Mouse (Mus musculus) limb, embryonic 12.5 days (tissue): ENCODE results near the gene Etnk1. TPM values are rescaled to one million over a fixed set of nuclear protein-coding genes. Genes with fewer than 3 reads are reported as not detected.
A peak's percentile ranks its signal among the peaks of the same experiment; 100 is the strongest.
"Not testable (repeated sequence)": the region's sequence is repeated elsewhere in the genome, so short reads cannot be mapped to it uniquely, and the experiment has no call there.

ENCODE experiments used
- ATAC-seq: fragments of 200-750 bp; cut with Nextera tagmentation; 2 replicates; pipeline ENCODE4 v1.8.0; 2017; ENCODE audit warnings: low read depth, moderate TSS enrichment; ENCODE audit not compliant: insufficient number of reproducible peaks, insufficient read depth, low FRiP score, low TSS enrichment
- H3K27ac ChIP-seq: fragments of 300-500 bp; sonication (generic); 2 replicates; pipeline ENCODE4 v1.5.1; 2016; ENCODE audit warnings: mild to moderate bottlenecking, moderate library complexity
- H3K27me3 ChIP-seq: fragments of 300-500 bp; sonication (generic); 2 replicates; pipeline ENCODE4 v1.6.1; 2016; ENCODE audit warnings: mild to moderate bottlenecking, moderate library complexity
- H3K36me3 ChIP-seq: fragments of 300-500 bp; sonication (generic); 2 replicates; pipeline ENCODE4 v1.6.1; 2016; ENCODE audit warnings: mild to moderate bottlenecking, moderate library complexity
- H3K4me1 ChIP-seq: fragments of 300-500 bp; sonication (generic); replicated peaks from 2 replicates; pipeline ENCODE4 v1.6.1; 2016
- H3K4me2 ChIP-seq: fragments of 300-500 bp; sonication (generic); 2 replicates; pipeline ENCODE4 v1.6.1; 2016; ENCODE audit warnings: mild to moderate bottlenecking, moderate library complexity
- H3K4me3 ChIP-seq: fragments of 300-500 bp; sonication (generic); replicated peaks from 2 replicates; pipeline ENCODE4 v1.5.1; 2016; ENCODE audit warnings: mild to moderate bottlenecking
- H3K9ac ChIP-seq: fragments of 300-500 bp; sonication (generic); replicated peaks from 2 replicates; pipeline ENCODE4 v1.6.1; 2016; ENCODE audit warnings: mild to moderate bottlenecking, moderate library complexity
- H3K9me3 ChIP-seq: fragments of 300-500 bp; sonication (generic); 2 replicates; pipeline ENCODE4 v1.6.1; 2016; ENCODE audit warnings: mild to moderate bottlenecking, moderate library complexity
- WGBS: fragments of 180-500 bp; shearing (Covaris S2); methylation state at CpG from one replicate; pipeline ENCODE4 v1.1.7; 2016; 5-methylcytosine and 5-hydroxymethylcytosine counted together
- polyA plus RNA-seq: library from polyadenylated mRNA; unstranded; fragments of >200 nt; fragmentation: Nextera tagmentation; extraction: Ambion mirVana; gene quantifications from 2 replicates; pipeline ENCODE4 v1.2.1, GENCODE M21; 2016

Gene Etnk1
- polyA plus RNA-seq, 1 experiment from 2014 or later, result 24.2 TPM

DNA sequence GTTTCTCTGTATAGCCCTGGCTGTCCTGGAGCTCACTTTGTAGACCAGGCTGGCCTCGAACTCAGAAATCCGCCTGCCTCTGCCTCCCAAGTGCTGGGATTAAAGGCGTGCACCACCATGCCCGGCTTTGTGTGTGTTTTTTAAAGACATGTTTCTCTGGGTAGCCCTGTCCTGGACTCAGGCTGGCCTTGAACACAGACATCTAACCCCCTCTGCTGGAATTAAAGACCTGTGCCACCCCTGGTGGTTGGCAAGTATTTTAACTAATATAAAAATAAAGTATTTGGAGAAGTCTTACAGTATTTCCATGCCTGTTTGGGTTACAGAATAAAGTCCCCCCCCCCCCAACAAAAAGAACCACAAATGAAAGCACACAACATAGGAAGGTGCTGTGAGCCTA, 5.7 kb downstream of the Etnk1 start:
- H3K4me1 ChIP-seq, result peaks cover 60% of the 10 kb centered on the region
- not testable (repeated sequence) for H3K27ac ChIP-seq, H3K9me3 ChIP-seq, ATAC-seq, H3K4me3 ChIP-seq, H3K27me3 ChIP-seq, H3K4me2 ChIP-seq, H3K9ac ChIP-seq
- H3K36me3 ChIP-seq, result peaks cover 15% of the 10 kb centered on the region
- WGBS, result 91% methylated on average over 4 of the region's 4 CpGs

DNA sequence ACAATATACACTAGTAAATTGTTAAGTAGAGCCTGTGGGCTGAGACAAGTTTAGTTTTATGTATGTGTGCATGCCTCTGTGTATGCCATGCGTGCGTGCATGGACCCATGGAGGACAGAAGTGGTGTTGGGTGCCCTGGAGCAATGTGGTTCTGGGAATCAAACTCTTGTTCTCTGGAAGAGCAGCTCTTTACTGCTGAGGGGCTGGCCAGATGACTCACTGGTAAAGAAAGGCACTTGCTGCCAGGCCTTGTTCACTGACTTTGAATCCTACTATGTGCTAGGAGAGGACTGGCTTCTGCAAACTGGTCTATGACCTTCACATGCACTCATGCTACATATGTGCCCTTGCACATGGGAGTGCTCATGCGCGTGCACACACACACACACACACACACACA, 7.2 kb downstream of the Etnk1 start:
- Histone ChIP-seq H3K4me2 (no peak overlapping the region), H3K4me3 (no peak overlapping the region), H3K27ac (peak overlapping the region; percentile 56; the same call in 1 of the 2 replicates), H3K9ac (no peak overlapping the region), H3K36me3 (peaks cover 25% of the 10 kb centered on the region), H3K9me3 (0 out of 2 replicates have a peak, but pooled peaks cover 3% of the 10 kb centered on the region), H3K27me3 (no peaks in the 10 kb centered on the region), H3K4me1 (peaks cover 49% of the 10 kb centered on the region)
- 93% methylated on average over 4 of the region's 4 CpGs for WGBS
- ATAC-seq, result no peak

DNA sequence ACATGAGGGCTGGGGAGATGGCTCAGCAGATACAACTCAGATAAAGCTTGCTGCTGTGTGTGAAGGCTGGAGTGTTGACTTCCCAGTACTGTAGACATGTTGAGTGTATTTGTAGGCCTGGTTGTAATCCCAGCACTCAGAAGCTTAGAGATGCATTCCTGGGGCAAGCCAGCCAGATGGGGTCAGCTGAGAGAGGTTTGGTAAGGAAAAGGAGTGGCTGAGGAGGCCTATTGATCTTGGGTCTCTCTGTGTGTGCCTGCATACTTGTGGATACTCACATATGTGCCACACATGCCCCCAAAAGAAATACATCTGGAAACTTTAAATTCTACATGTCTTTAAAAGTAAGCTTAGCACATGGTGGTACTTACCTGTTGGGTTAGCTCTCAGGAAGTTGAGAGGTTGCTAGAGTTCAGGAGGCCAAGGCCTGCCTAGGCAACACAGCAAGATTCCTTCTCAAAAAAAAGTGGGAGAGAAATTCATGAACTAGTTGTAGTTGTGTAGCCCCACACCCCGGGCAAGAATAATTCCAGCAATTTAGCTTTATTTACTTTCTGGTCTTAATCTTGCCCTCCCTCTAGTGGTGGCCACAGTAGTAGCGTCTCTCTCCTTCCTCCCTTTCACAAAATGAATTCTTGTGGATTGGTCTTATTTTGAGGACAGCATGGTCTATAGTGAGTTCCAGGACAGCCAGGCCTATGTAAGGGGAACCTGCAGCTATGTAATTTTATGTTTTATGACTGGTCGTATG, 8.1 kb downstream of the Etnk1 start:
- Histone ChIP-seq H3K4me3 (no peak overlapping the region), H3K9me3 (0 out of 2 replicates have a peak, but pooled peaks cover 3% of the 10 kb centered on the region), H3K4me2 (no peak overlapping the region), H3K27me3 (no peaks in the 10 kb centered on the region), H3K27ac (peak overlapping the region; percentile 56; the same call in 1 of the 2 replicates), H3K9ac (no peak overlapping the region), H3K36me3 (peaks cover 26% of the 10 kb centered on the region), H3K4me1 (peaks cover 43% of the 10 kb centered on the region)
- 27% methylated on average over 3 of the region's 3 CpGs for WGBS
- ATAC-seq, result peak; percentile 56

- peaks cover 33% of the 10 kb centered on the region for H3K4me1 ChIP-seq
- H3K9ac ChIP-seq, result no peak overlapping the region
- no peak overlapping the region for H3K4me3 ChIP-seq
- H3K36me3 ChIP-seq, result peaks cover 36% of the 10 kb centered on the region
- no peak overlapping the region for H3K4me2 ChIP-seq
- no peak overlapping the region for H3K27ac ChIP-seq
- 95% methylated on average over 9 of the region's 9 CpGs for WGBS
- H3K9me3 ChIP-seq, result 0 out of 2 replicates have a peak, but pooled peaks cover 3% of the 10 kb centered on the region
- no peak for ATAC-seq
- H3K27me3 ChIP-seq, result no peaks in the 10 kb centered on the region
These were observed 9.1 kb downstream of the Etnk1 start for GRCm38 (mm10) chr6:143176076-143176475.

DNA sequence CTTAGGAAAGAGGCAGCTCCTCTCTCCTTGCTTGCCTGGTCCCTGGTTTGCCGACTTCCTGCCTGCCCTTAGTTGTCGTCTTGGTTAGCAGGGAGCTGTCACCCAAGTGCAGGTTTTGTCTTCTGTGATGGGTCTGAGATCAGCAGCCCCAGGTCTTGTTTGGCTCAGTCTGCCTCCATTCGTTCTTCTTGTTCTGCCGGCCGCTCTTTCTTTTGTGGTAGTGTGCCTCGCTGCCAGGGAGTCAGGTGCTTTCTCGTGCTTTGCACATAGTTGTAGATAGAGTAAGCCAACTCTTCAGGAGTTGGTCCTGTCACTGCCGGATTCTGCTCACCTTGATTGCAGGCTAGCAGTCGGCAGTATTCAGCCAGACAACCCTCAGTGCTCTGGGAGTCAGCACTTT, 9.6 kb downstream of the Etnk1 start:
- Histone ChIP-seq H3K4me1 (peaks cover 28% of the 10 kb centered on the region), H3K36me3 (peaks cover 39% of the 10 kb centered on the region), H3K9me3 (0 out of 2 replicates have a peak, but pooled peaks cover 3% of the 10 kb centered on the region), H3K27me3 (no peaks in the 10 kb centered on the region), H3K27ac (no peak overlapping the region), H3K4me2 (no peak overlapping the region), H3K9ac (no peak overlapping the region), H3K4me3 (no peak overlapping the region)
- ATAC-seq, result no peak
- 80% methylated on average over 9 of the region's 9 CpGs for WGBS

- Histone ChIP-seq H3K4me3 (no peak overlapping the region), H3K9ac (no peak overlapping the region), H3K4me1 (peaks cover 19% of the 10 kb centered on the region), H3K36me3 (peaks cover 52% of the 10 kb centered on the region), H3K27ac (no peak overlapping the region), H3K9me3 (no peaks in the 10 kb centered on the region), H3K4me2 (no peak overlapping the region), H3K27me3 (no peaks in the 10 kb centered on the region)
- ATAC-seq, result no peak
- WGBS, result 88% methylated on average over 4 of the region's 4 CpGs
These were observed 12.2 kb downstream of the Etnk1 start for GRCm38 (mm10) chr6:143179181-143179580.

DNA sequence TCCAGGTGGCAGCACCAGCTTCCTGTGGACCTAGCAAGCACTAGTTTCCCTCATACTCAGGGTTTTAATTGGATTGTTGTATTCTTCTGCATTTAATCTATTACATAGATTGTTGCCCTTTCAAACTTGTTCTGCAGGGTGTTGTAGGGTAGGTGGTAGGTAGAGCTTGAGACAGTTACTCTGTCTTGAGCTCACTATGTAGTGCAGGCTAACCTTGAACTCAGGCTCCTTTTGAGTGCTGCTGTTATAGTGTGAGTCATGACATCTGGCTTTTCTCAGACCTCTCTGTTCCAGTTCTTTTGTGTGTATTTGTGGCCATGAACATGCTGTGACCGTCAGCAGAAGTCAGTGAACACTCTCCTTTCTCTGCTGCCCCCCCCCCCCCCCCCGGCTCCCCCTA, 12.7 kb downstream of the Etnk1 start:
- Histone ChIP-seq H3K27ac (no peak overlapping the region), H3K9ac (no peak overlapping the region), H3K4me3 (no peak overlapping the region), H3K4me2 (no peak overlapping the region), H3K4me1 (peaks cover 14% of the 10 kb centered on the region), H3K27me3 (no peaks in the 10 kb centered on the region), H3K36me3 (peaks cover 53% of the 10 kb centered on the region), H3K9me3 (no peaks in the 10 kb centered on the region)
- ATAC-seq, result no peak
- 81% methylated on average over 2 of the region's 2 CpGs for WGBS

DNA sequence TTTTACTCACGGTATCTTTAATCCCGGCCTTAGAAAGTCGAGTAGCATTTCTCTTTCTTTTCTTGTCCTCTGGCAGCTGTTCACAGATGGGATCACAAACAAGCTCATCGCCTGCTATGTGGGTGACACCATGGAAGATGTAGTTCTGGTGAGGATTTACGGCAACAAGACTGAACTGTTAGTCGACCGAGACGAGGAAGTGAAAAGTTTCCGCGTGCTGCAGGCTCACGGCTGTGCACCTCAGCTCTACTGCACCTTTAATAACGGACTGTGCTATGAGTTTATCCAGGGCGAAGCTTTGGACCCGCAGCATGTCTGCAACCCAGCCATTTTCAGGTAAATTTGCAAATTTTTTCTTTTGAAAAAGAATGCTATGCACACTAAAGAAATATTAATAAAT, 13.5 kb downstream of the Etnk1 start:
- Histone ChIP-seq H3K4me3 (no peak overlapping the region), H3K27ac (no peak overlapping the region), H3K36me3 (peaks cover 60% of the 10 kb centered on the region), H3K9me3 (no peaks in the 10 kb centered on the region), H3K9ac (no peak overlapping the region), H3K4me1 (peaks cover 6% of the 10 kb centered on the region), H3K4me2 (no peak overlapping the region), H3K27me3 (no peaks in the 10 kb centered on the region)
- 92% methylated on average over 14 of the region's 14 CpGs for WGBS
- no peak for ATAC-seq

DNA sequence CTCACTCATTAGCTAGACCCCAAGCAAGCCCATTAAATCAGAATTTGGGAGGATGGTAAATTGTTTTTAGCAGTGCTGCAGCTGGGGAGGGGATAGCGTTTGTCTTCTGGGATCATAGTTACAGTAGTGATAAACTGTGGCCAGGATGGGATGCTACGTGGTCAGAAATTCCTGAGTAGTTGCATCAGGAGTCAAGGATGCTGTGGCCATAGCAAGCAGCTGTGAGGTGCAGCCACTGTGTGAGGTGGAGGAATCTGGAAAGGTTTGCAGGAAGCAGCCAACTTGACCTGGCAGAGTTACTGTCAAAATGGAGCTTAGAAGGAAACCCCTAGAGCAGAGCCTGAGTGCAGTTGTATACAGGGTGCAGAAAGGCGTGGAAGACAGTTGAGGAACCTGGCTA, 17.1 kb downstream of the Etnk1 start:
- Histone ChIP-seq H3K27me3 (no peaks in the 10 kb centered on the region), H3K36me3 (peaks cover 72% of the 10 kb centered on the region)

DNA sequence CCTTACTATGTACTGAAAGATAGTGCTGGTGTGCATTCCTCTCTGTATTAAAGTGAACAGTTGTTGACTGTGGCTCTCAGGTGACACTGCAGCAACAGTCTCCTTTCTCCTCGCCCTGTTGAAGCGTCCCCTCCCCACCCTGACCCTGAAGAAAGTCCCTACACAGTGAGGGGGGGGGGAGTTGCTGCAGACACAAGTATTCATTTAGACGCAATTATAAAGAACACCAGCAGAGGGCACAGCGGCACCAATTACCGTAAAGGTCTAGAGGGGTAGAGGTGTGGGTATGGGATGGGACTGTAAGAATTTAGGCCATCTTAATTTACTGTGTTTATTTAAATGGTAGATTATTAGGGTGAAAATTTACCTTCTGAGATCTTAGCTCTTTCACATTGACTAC, 17.7 kb downstream of the Etnk1 start:
- Histone ChIP-seq H3K4me2 (no peak overlapping the region), H3K36me3 (peaks cover 77% of the 10 kb centered on the region), H3K9ac (no peak overlapping the region), H3K27ac (no peak overlapping the region), H3K4me1 (no peaks in the 10 kb centered on the region), H3K4me3 (no peak overlapping the region), H3K9me3 (no peaks in the 10 kb centered on the region), H3K27me3 (no peaks in the 10 kb centered on the region)
- 67% methylated on average over 5 of the region's 5 CpGs for WGBS
- no peak for ATAC-seq

More for the DNA sequence above, 17.1 kb downstream of the Etnk1 start:
- no peaks in the 10 kb centered on the region for H3K9me3 ChIP-seq
- H3K27ac ChIP-seq, result no peak overlapping the region
- H3K9ac ChIP-seq, result no peak overlapping the region
- 92% methylated on average over 3 of the region's 3 CpGs for WGBS
- ATAC-seq, result no peak
- no peak overlapping the region for H3K4me3 ChIP-seq
- no peak overlapping the region for H3K4me2 ChIP-seq
- H3K4me1 ChIP-seq, result no peaks in the 10 kb centered on the region

GRCm38 (mm10) chr6:143190838-143191476, 23.9 kb downstream of the Etnk1 start:
- Histone ChIP-seq H3K4me3 (no peak overlapping the region), H3K27me3 (no peaks in the 10 kb centered on the region), H3K4me2 (no peak overlapping the region), H3K9ac (no peak overlapping the region), H3K9me3 (no peaks in the 10 kb centered on the region), H3K36me3 (peaks cover 39% of the 10 kb centered on the region), H3K4me1 (peaks cover 15% of the 10 kb centered on the region), H3K27ac (no peak overlapping the region)
- no peak for ATAC-seq
- WGBS, result 70% methylated on average over 7 of the region's 7 CpGs
